Mouse (Mus musculus): ENCODE measurements at regions not wholly inside any gene's neighbourhood (a gene's known extent, or its start where the extent isn't known, plus 50 kb on each side); places are given as distances from the start of the nearest gene placed in this dataset.

DNA sequence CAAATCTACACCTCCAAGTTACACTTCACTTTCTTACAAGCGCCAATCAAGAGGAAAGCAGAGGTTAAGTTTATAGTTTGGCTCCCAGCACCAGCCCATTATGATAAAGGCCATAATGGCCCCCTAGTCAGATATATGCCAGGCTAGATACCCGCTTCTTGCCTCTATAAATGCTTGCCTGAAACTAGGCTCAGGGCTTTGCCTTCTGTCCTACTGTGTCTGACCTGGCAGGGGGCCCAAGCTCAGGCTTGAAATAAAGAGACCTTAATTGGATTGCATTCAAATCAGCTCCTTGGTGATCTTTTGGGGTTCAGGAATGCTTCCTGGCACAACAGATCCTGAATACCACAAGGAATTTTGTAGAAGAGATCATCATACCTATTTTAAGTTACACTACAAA is 66.8 kb upstream of the Tspan8 start:
- no peaks in the 10 kb centered on the region for H3K27me3 ChIP-seq
- no peak overlapping the region for H3K4me2 ChIP-seq (replicated peaks)
- H3K9me3 ChIP-seq: no peaks in the 10 kb centered on the region
- H3K4me1 ChIP-seq: 0 out of 2 replicates have a peak, but pooled peaks cover 10% of the 10 kb centered on the region
- no peak overlapping the region for H3K4me3 ChIP-seq
- no peak overlapping the region for H3K9ac ChIP-seq
- no peak overlapping the region for H3K27ac ChIP-seq
- ATAC-seq (ENCODE audit: low FRiP score, low read depth): no peak
- WGBS: 71% methylated on average over 2 of the region's 2 CpGs
- H3K36me3 ChIP-seq: no peaks in the 10 kb centered on the region

DNA sequence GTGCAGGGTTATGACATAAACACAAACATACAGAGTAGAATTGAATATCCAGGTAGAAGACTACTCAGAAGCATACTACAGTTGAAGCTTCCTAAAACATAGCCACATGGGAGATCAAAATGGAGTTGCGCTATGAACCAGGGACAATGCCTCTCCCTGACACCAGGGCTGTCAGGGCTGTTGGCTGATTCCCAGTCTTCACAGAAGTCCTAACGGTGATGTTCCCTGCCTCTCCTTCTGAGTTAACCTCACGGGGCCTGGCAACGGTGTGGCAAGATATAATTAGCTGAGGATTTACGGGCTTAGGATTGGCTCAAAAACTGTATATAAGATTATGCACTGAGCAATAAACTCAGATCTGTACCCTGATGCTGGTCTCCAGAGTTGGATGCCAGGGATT is 66.4 kb upstream of the Tspan8 start:
- Histone ChIP-seq H3K9me3 (no peaks in the 10 kb centered on the region), H3K36me3 (no peaks in the 10 kb centered on the region), H3K27ac (no peak overlapping the region), H3K4me2 (replicated peaks) (no peak overlapping the region), H3K27me3 (no peaks in the 10 kb centered on the region), H3K4me1 (0 out of 2 replicates have a peak, but pooled peaks cover 10% of the 10 kb centered on the region), H3K4me3 (no peak overlapping the region), H3K9ac (no peak overlapping the region)
- WGBS: 78% methylated on average over 5 of the region's 5 CpGs
- no peak for ATAC-seq (ENCODE audit: low FRiP score, low read depth)

DNA sequence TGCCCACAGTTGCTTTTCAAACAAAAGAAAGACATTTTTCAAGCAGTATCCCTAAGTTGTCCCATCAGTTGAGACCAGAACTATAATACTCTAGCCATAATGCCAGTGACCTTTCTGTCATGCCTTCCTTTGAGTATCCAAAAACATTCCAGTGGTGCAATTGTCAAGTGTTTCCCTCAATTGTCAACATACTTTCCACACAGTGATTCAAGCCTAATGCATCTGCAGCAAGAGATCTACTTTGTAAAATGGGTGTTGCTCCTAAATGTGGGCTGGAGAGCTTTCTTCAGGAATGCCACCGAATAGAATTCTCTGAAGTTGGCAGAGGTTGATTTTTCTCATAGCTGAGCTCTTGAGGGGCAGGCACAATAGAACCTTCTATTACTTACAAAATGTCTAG is 58.0 kb upstream of the Tspan8 start:
- ATAC-seq (ENCODE audit: low FRiP score, low read depth): no peak
- 80% methylated on average over 1 of the region's 1 CpGs for WGBS
- H3K9ac ChIP-seq: no peak overlapping the region
- no peak overlapping the region for H3K4me2 ChIP-seq (replicated peaks)
- no peaks in the 10 kb centered on the region for H3K36me3 ChIP-seq
- H3K4me3 ChIP-seq: no peak overlapping the region
- no peaks in the 10 kb centered on the region for H3K27me3 ChIP-seq
- H3K9me3 ChIP-seq: no peaks in the 10 kb centered on the region
- H3K27ac ChIP-seq: no peak overlapping the region
- H3K4me1 ChIP-seq: 0 out of 2 replicates have a peak, but pooled peaks cover 6% of the 10 kb centered on the region

Measured in limb, embryonic 13.5 days (tissue).